Mouse (Mus musculus) hindbrain, embryonic 11.5 days (tissue): ENCODE results near the gene Tlcd2. TPM values are rescaled to one million over a fixed set of nuclear protein-coding genes. Genes with fewer than 3 reads are reported as not detected.

Source experiments
- ATAC-seq: fragments of 200-750 bp; cut with Nextera tagmentation; 2 replicates; pipeline ENCODE4 v1.8.0; 2017; ENCODE audit warnings: mild to moderate bottlenecking, moderate TSS enrichment, moderate library complexity; ENCODE audit not compliant: low FRiP score
- DNase-seq: peaks from one replicate; pipeline ENCODE4 v3.0.0-alpha.2; 2015; ENCODE audit warnings: low spot score
- H3K27ac ChIP-seq: fragments of 300-500 bp; sonication (generic); 2 replicates; pipeline ENCODE4 v1.5.1; 2014; ENCODE audit warnings: mild to moderate bottlenecking, low read depth, low read length
- H3K27me3 ChIP-seq: fragments of 300-500 bp; sonication (generic); 2 replicates; pipeline ENCODE4 v1.6.1; 2014; ENCODE audit warnings: mild to moderate bottlenecking, low read length, moderate library complexity, mixed read lengths; ENCODE audit not compliant: control insufficient read depth, insufficient read depth
- H3K36me3 ChIP-seq: fragments of 300-500 bp; sonication (generic); 2 replicates; pipeline ENCODE4 v1.6.1; 2014; ENCODE audit warnings: mild to moderate bottlenecking, low read length, moderate library complexity, mixed read lengths; ENCODE audit not compliant: control insufficient read depth, insufficient read depth
- H3K4me1 ChIP-seq: fragments of 300-500 bp; sonication (generic); replicated peaks from 2 replicates; pipeline ENCODE4 v1.6.1; 2014; ENCODE audit warnings: low read length, mixed read lengths; ENCODE audit not compliant: control insufficient read depth, insufficient read depth
- H3K4me2 ChIP-seq: fragments of 300-500 bp; sonication (generic); replicated peaks from 2 replicates; pipeline ENCODE4 v1.6.1; 2014; ENCODE audit warnings: mild to moderate bottlenecking, low read depth, low read length
- H3K4me3 ChIP-seq: fragments of 300-500 bp; sonication (generic); 2 replicates; pipeline ENCODE4 v1.5.1; 2014; ENCODE audit warnings: low read depth, low read length
- H3K9ac ChIP-seq: fragments of 300-500 bp; sonication (generic); 2 replicates; pipeline ENCODE4 v1.6.1; 2014; ENCODE audit warnings: low read depth, low read length
- H3K9me3 ChIP-seq: fragments of 300-500 bp; sonication (generic); 2 replicates; pipeline ENCODE4 v1.6.1; 2016; ENCODE audit warnings: low read length; ENCODE audit not compliant: control insufficient read depth
- WGBS: fragments of 180-500 bp; shearing (Covaris S2); extraction: QIAGEN DNeasy Blood & Tissue Kit; methylation state at CpG from one replicate; pipeline ENCODE4 v1.1.7; 2014; 5-methylcytosine and 5-hydroxymethylcytosine counted together
- polyA plus RNA-seq: library from polyadenylated mRNA; unstranded; fragments of >200 nt; fragmentation: Nextera tagmentation; extraction: Ambion mirVana; gene quantifications from 2 replicates; pipeline ENCODE4 v1.2.1, GENCODE M21; 2014

The Tlcd2 gene
- polyA plus RNA-seq, 1 experiment from 2014 or later = 9.9 TPM

DNA sequence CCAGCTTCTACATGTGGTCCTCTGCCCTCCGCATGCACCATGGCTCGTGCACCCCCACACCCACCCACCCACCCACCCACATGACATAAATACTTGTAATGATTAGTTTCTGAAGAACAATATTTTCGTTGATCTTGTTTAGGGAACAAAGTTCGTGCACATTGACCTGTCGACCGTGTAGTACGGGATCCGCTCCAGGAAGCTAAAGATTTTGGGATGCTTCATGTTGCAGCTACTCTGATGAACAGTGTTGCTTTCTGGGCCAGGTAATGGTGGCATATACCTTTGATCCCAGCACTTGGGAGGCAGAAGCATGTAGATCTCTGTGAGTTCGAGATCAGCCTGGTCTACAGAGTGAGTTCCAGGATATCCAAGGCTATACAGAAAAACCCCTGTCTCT, 37.5 kb upstream of the Tlcd2 start:
- Histone ChIP-seq H3K9ac (no peak overlapping the region), H3K9me3 (no peaks in the 10 kb centered on the region), H3K36me3 (no peaks in the 10 kb centered on the region), H3K27me3 (no peaks in the 10 kb centered on the region), H3K4me3 (no peak overlapping the region), H3K4me1 (peaks cover 3% of the 10 kb centered on the region; the same call in 1 of the 2 replicates), H3K4me2 (no peak overlapping the region), H3K27ac (no peak overlapping the region)
- WGBS = 92% methylated on average over 9 of the region's 9 CpGs
- ATAC-seq (no peak), DNase-seq (no peak)

DNA sequence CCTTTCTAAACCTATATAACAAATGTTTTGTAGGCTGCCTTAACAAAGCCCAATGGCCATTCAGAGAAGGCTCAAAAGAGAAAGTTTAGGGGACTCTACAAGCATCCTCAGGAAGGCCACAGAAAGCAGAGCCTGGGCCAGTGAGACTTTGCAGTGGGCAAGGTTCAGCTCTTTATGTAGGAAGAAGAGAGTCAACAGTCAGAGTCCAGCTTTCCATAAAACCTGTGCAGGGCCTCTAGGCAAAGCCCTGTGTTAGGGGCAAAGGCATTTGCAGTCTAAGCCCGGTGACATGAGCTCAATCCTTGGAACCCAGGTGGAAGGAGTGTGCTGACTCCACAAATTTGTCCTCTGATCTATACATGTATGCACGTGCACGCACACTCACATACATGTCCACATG, 37.1 kb upstream of the Tlcd2 start:
- no peaks in the 10 kb centered on the region for H3K36me3 ChIP-seq
- H3K27me3 ChIP-seq = no peaks in the 10 kb centered on the region
- no peak overlapping the region for H3K9ac ChIP-seq
- ATAC-seq = no peak
- H3K9me3 ChIP-seq = no peaks in the 10 kb centered on the region
- H3K4me1 ChIP-seq = peaks cover 3% of the 10 kb centered on the region; the same call in 1 of the 2 replicates
- 96% methylated on average over 3 of the region's 3 CpGs for WGBS
- no peak overlapping the region for H3K4me3 ChIP-seq
- no peak overlapping the region for H3K27ac ChIP-seq
- DNase-seq = no peak
- no peak overlapping the region for H3K4me2 ChIP-seq

DNA sequence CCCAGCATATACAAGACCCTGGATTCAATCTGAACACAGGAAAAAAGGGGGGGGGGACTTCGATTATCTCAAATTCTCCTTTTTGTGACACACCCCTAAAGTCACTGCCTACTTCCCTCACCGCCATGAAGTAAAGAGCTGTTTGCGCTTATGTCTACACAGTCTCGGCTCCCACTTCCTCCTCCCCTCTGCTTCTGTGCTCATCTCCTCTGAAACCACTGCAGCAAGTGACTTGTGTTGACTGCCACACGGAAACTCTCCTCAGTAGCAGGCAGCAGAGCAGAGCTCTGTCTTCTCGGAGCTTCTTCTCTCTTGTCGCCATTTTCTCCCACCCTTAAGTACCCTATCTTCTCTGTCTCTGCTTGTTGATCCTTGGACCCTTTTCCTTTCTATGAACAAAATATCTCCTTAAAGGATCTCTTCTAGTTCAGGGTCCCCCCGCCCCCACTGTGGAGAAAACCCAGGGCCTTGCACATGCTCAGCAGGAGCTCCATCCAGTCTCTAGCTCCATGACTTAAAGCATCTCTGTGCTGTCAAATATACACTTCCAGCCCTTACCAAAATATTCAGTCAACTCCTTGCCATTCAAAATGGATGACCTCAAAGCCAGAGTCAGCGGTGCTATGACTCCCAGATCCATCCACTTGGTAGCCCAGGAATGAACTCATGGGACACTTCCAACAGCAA, 32.4 kb upstream of the Tlcd2 start:
- DNase-seq (no peak), ATAC-seq (no peak)
- Histone ChIP-seq H3K4me1 (no peaks in the 10 kb centered on the region), H3K27ac (no peak overlapping the region), H3K4me2 (no peak overlapping the region), H3K9ac (no peak overlapping the region), H3K36me3 (no peaks in the 10 kb centered on the region), H3K4me3 (no peak overlapping the region), H3K27me3 (no peaks in the 10 kb centered on the region), H3K9me3 (no peaks in the 10 kb centered on the region)
- WGBS = 88% methylated on average over 9 of the region's 9 CpGs

- H3K27ac ChIP-seq = no peak overlapping the region
- no peak overlapping the region for H3K4me2 ChIP-seq
- ATAC-seq (no peak), DNase-seq (no peak)
- no peaks in the 10 kb centered on the region for H3K27me3 ChIP-seq
- 84% methylated on average over 11 of the region's 11 CpGs for WGBS
- H3K9ac ChIP-seq = no peak overlapping the region
- no peak overlapping the region for H3K4me3 ChIP-seq
- H3K36me3 ChIP-seq = no peaks in the 10 kb centered on the region
- H3K4me1 ChIP-seq = no peaks in the 10 kb centered on the region
- no peaks in the 10 kb centered on the region for H3K9me3 ChIP-seq
Observed at GRCm38 (mm10) chr11:75431307-75431706, 30.2 kb upstream of the Tlcd2 start.

- 90% methylated on average over 5 of the region's 5 CpGs for WGBS
- H3K27ac ChIP-seq = no peak overlapping the region
- DNase-seq (no peak), ATAC-seq (no peak)
- no peaks in the 10 kb centered on the region for H3K9me3 ChIP-seq
- H3K4me1 ChIP-seq = no peaks in the 10 kb centered on the region
- no peaks in the 10 kb centered on the region for H3K27me3 ChIP-seq
- no peak overlapping the region for H3K4me3 ChIP-seq
- no peak overlapping the region for H3K4me2 ChIP-seq
- no peak overlapping the region for H3K9ac ChIP-seq
- H3K36me3 ChIP-seq = no peaks in the 10 kb centered on the region
Observed at GRCm38 (mm10) chr11:75434138-75434537, 27.4 kb upstream of the Tlcd2 start.

DNA sequence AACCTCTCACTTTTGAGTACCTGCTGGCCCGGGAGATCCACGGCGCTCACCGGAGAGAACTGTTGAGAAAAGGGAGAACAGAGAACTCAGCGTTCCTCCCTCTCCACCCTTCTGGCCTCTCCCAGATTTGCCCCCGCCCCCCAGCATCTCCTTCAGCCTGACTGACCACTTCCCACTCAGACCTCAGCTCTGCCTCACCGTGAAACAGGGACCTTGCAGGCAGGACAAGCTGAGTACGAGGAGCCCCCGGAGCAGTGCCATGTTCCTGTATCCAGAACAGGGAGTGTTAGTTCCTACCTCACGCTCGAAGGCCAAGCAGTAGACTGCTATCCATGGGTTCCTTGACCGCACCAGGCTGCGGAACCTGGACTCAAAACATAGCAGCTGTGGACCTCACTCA, 23.3 kb upstream of the Tlcd2 start:
- Histone ChIP-seq H3K36me3 (no peaks in the 10 kb centered on the region), H3K4me3 (no peak overlapping the region), H3K27me3 (no peaks in the 10 kb centered on the region), H3K9ac (no peak overlapping the region), H3K9me3 (no peaks in the 10 kb centered on the region), H3K27ac (no peak overlapping the region), H3K4me1 (no peaks in the 10 kb centered on the region), H3K4me2 (no peak overlapping the region)
- ATAC-seq (no peak), DNase-seq (no peak)
- 88% methylated on average over 13 of the region's 13 CpGs for WGBS

DNA sequence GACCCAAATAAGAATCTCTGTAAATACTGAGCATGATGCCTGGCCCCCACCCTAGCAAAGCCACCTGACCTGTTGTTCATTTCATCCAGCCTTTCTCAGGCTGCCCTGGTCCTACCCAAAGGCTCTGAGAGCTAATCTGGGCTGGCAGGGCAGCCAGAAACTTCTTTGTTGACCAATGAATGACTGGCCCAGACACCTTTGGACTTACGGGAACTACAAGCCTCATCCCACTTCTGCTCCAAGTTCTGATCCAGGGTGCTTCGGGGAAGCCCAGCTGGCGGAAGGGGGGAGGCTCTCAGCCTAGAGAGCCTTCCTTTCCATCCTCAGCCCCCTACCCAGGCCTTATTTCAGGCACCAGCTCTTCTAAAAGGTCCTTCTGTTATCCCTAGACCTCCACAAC, 22.7 kb upstream of the Tlcd2 start:
- Histone ChIP-seq H3K27me3 (no peaks in the 10 kb centered on the region), H3K4me2 (no peak overlapping the region), H3K4me3 (no peak overlapping the region), H3K27ac (no peak overlapping the region), H3K4me1 (no peaks in the 10 kb centered on the region), H3K36me3 (no peaks in the 10 kb centered on the region), H3K9me3 (no peaks in the 10 kb centered on the region), H3K9ac (no peak overlapping the region)
- ATAC-seq (no peak), DNase-seq (no peak)
- 91% methylated on average over 3 of the region's 3 CpGs for WGBS

- Histone ChIP-seq H3K4me3 (no peak within 1 kb of the TSS), H3K4me2 (no peak within 1 kb of the TSS), H3K36me3 (no peaks in the 10 kb centered on the region), H3K27me3 (no peaks in the 10 kb centered on the region), H3K9me3 (no peaks in the 10 kb centered on the region), H3K4me1 (no peaks in the 10 kb centered on the region), H3K27ac (no peak within 1 kb of the TSS), H3K9ac (no peak within 1 kb of the TSS)
- 93% methylated on average over 6 of the region's 6 CpGs for WGBS
- DNase-seq (no peak), ATAC-seq (no peak)
Observed at GRCm38 (mm10) chr11:75439363-75439762, 22.2 kb upstream of the Tlcd2 start, which contains the start of gene Serpinf2. TSS of gene Serpinf2 (minus strand) at chr11:75439591.

GRCm38 (mm10) chr11:75439951-75440350, 21.6 kb upstream of the Tlcd2 start:
- H3K4me1 ChIP-seq = no peaks in the 10 kb centered on the region
- WGBS = 94% methylated on average over 3 of the region's 3 CpGs
- no peaks in the 10 kb centered on the region for H3K9me3 ChIP-seq
- H3K4me2 ChIP-seq = no peak overlapping the region
- H3K9ac ChIP-seq = no peak overlapping the region
- H3K27me3 ChIP-seq = no peaks in the 10 kb centered on the region
- no peaks in the 10 kb centered on the region for H3K36me3 ChIP-seq
- no peak overlapping the region for H3K4me3 ChIP-seq
- H3K27ac ChIP-seq = no peak overlapping the region
- DNase-seq (no peak), ATAC-seq (no peak)
